Mouse (Mus musculus) heart, embryonic 11.5 days (tissue): ENCODE measurements around the gene Baz2b. TPM values are rescaled to one million over a fixed set of nuclear protein-coding genes. Genes with fewer than 3 reads are reported as not detected.

ENCODE experiments used
- ATAC-seq: fragments of 200-750 bp; cut with Nextera tagmentation; replicated peaks from 2 replicates; pipeline ENCODE4 v1.8.0; 2017; ENCODE audit warnings: moderate library complexity; ENCODE audit not compliant: insufficient number of reproducible peaks, low FRiP score, low TSS enrichment
- H3K27ac ChIP-seq: fragments of 300-500 bp; sonication (generic); 2 replicates; pipeline ENCODE4 v1.5.1; 2014; ENCODE audit warnings: mild to moderate bottlenecking, low read depth, low read length
- H3K27me3 ChIP-seq: fragments of 300-500 bp; sonication (generic); 2 replicates; pipeline ENCODE4 v1.6.1; 2014; ENCODE audit warnings: mild to moderate bottlenecking, low read length, mixed read lengths; ENCODE audit not compliant: control insufficient read depth, insufficient read depth
- H3K36me3 ChIP-seq: fragments of 300-500 bp; sonication (generic); 2 replicates; pipeline ENCODE4 v1.6.1; 2014; ENCODE audit warnings: mild to moderate bottlenecking, low read length, moderate library complexity, mixed read lengths; ENCODE audit not compliant: control insufficient read depth, insufficient read depth
- H3K4me1 ChIP-seq: fragments of 300-500 bp; sonication (generic); 2 replicates; pipeline ENCODE4 v1.6.1; 2014; ENCODE audit warnings: low read length; ENCODE audit not compliant: control insufficient read depth, insufficient read depth
- H3K4me2 ChIP-seq: fragments of 300-500 bp; sonication (generic); 2 replicates; pipeline ENCODE4 v1.6.1; 2014; ENCODE audit warnings: mild to moderate bottlenecking, moderate library complexity
- H3K4me3 ChIP-seq: fragments of 300-500 bp; sonication (generic); 2 replicates; pipeline ENCODE4 v1.5.1; 2014; ENCODE audit warnings: low read depth, low read length
- H3K9ac ChIP-seq: fragments of 300-500 bp; sonication (generic); 2 replicates; pipeline ENCODE4 v1.6.1; 2014; ENCODE audit warnings: mild to moderate bottlenecking, low read depth, low read length, moderate library complexity
- H3K9me3 ChIP-seq: fragments of 300-500 bp; sonication (generic); replicated peaks from 2 replicates; pipeline ENCODE4 v1.6.1; 2016; ENCODE audit warnings: low read length; ENCODE audit not compliant: control insufficient read depth
- WGBS: fragments of 180-500 bp; shearing (Covaris S2); extraction: QIAGEN DNeasy Blood & Tissue Kit; methylation state at CpG from one replicate; pipeline ENCODE4 v1.1.7; 2014; ENCODE audit not compliant: insufficient replicate concordance; 5-methylcytosine and 5-hydroxymethylcytosine counted together
- polyA plus RNA-seq: library from polyadenylated mRNA; unstranded; fragments of >200 nt; fragmentation: Nextera tagmentation; extraction: Ambion mirVana; gene quantifications from 2 replicates; pipeline ENCODE4 v1.2.1, GENCODE M21; 2014

Baz2b gene
- polyA plus RNA-seq, 1 experiment from 2014 or later: 56.1 TPM

DNA sequence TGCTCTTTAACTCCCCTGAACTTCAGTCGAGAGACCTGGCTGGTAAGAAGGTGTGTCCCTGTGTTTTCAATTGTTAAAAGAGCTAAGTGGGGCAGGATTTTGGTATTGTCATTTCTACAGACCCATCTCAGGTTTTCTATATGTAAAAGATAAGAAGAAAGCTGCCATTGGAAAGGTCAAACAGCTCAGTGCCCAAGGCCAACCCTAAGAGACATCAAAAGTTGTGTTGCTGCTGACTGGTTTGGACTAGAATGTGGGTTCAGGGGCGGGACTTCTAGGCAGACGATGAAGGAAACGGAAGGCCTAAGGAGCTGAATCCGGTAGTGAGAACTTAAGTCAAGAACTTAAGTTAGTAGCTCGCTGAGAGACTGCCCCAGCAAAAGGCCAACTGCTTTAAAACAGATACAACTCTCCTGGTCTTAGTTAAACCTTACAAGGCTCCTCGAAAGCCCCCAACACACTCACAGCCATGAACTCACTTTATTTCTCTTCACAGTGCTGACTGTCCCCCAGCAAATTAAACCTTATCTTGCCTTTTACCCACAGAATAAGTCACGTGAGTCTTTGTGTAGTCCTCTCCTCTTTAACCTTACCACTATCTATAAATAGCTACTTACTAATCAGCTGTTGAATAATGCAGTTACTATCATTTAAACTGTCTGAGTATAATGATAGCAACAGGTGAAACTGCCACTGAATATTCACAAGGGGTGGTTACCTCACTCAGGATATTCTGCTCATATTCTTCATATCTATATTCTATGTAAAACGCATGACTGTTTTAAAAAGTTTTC lies 158.8 kb downstream of the Baz2b start:
- no peak overlapping the region; the same call in 1 of the 2 replicates for H3K4me2 ChIP-seq
- no peaks in the 10 kb centered on the region for H3K9me3 ChIP-seq
- H3K9ac ChIP-seq: no peak overlapping the region
- ATAC-seq: no peak
- no peak overlapping the region for H3K4me3 ChIP-seq
- H3K27me3 ChIP-seq: no peaks in the 10 kb centered on the region
- no peak overlapping the region for H3K27ac ChIP-seq
- H3K4me1 ChIP-seq: peaks cover 23% of the 10 kb centered on the region
- H3K36me3 ChIP-seq: no peaks in the 10 kb centered on the region
- WGBS: 63% methylated on average over 9 of the region's 9 CpGs

DNA sequence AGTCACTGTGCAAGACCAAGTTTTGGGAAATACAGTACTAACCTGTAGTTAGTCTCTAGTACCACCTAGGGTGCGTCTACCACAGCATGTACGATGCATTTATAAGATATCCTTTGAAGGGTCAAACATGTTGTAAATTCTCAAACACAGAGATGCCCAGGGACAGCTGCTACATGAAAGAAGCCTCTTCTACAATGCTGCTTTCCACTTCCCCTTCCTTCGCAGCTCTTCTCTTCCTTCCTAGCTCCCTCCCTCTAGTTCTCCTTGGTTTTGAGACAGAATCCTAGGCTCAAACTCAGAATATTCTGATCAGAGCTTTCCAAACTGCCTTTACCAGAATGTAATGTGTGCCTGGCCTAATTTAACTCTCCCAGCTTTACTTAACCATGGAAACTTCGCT lies 159.8 kb downstream of the Baz2b start:
- Histone ChIP-seq H3K9ac (no peak overlapping the region), H3K27me3 (no peaks in the 10 kb centered on the region), H3K27ac (no peak overlapping the region), H3K4me3 (no peak overlapping the region), H3K36me3 (no peaks in the 10 kb centered on the region), H3K4me2 (no peak overlapping the region), H3K9me3 (no peaks in the 10 kb centered on the region), H3K4me1 (peaks cover 13% of the 10 kb centered on the region)
- no peak for ATAC-seq
- 77% methylated on average over 4 of the region's 4 CpGs for WGBS

DNA sequence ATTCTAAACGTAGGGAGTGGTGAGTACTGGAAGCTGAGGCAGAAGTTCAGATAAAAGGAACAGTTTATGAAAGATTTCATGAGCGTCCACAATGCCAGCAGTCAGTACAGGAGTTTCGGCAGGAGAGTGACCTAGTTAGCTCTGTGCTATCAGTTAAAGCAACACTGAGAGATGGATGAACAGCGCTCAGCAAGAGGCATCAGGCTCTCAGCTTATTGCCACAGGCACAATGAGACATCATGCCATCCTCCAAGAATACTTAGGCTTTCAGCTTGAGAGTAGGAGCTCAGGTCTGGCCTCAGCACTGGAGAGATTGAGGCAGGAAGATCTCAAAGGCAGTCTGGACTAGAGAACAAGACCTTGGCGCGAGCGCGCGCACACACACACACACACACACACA lies 160.3 kb downstream of the Baz2b start:
- no peak overlapping the region for H3K27ac ChIP-seq
- 90% methylated on average over 9 of the region's 9 CpGs for WGBS

DNA sequence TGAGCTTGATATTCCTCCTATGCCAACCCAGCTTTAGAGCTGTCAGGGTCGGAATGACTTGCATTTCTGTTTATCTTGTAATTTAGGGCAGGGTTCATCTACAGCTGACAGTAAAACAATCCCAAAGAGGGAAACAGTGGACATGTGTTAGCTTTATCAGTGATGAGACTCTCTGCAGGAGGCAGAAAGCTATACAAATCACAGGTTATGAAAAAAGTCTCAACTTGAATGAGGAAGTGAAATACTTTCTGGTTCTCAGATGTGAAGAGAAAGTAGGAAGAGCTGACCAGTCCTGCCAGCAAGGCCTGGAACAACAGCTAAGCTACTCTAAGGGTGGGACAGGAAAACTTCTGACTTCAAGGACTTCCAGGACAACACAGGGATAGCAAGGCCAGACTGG lies 163.6 kb downstream of the Baz2b start:
- ATAC-seq: no peak
- no peak overlapping the region for H3K4me2 ChIP-seq
- H3K27ac ChIP-seq: 0 out of 2 replicates have a peak overlapping the region, but pooled peaks have one; percentile 38
- no peaks in the 10 kb centered on the region for H3K36me3 ChIP-seq
- no peaks in the 10 kb centered on the region for H3K9me3 ChIP-seq
- no peak overlapping the region for H3K9ac ChIP-seq
- H3K4me3 ChIP-seq: no peak overlapping the region
- H3K27me3 ChIP-seq: no peaks in the 10 kb centered on the region
- 33% methylated on average over 1 of the region's 1 CpGs for WGBS
- peaks cover 7% of the 10 kb centered on the region; the same call in 1 of the 2 replicates for H3K4me1 ChIP-seq

More for the DNA sequence above, 160.3 kb downstream of the Baz2b start:
- H3K36me3 ChIP-seq: no peaks in the 10 kb centered on the region
- H3K9me3 ChIP-seq: no peaks in the 10 kb centered on the region
- no peak overlapping the region for H3K4me2 ChIP-seq
- no peak overlapping the region for H3K4me3 ChIP-seq
- no peak for ATAC-seq
- H3K9ac ChIP-seq: no peak overlapping the region
- peaks cover 12% of the 10 kb centered on the region for H3K4me1 ChIP-seq
- no peaks in the 10 kb centered on the region for H3K27me3 ChIP-seq

DNA sequence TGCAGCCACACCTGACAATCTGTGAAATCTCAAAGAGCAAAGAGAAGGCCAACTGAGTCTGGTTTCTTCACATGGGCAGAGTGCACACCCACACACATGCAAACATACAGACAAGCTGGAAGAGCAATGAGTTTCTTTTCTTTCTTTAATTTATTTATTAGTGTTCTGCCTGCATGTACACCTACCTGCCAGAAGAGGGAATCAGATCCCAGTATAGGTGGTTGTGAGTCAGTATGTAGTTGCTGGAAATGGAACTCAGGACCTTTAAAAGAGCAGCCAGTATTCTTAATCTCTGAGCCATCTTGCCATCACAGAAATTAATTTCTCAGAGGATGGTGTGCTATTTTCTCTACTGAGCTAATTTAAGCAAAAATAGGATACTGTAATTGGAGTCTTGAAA lies 164.7 kb downstream of the Baz2b start:
- Histone ChIP-seq H3K36me3 (no peaks in the 10 kb centered on the region), H3K9ac (no peak overlapping the region), H3K27me3 (no peaks in the 10 kb centered on the region), H3K4me1 (0 out of 2 replicates have a peak, but pooled peaks cover 2% of the 10 kb centered on the region), H3K4me2 (no peak overlapping the region), H3K4me3 (no peak overlapping the region), H3K27ac (no peak overlapping the region), H3K9me3 (no peaks in the 10 kb centered on the region)
- no peak for ATAC-seq

DNA sequence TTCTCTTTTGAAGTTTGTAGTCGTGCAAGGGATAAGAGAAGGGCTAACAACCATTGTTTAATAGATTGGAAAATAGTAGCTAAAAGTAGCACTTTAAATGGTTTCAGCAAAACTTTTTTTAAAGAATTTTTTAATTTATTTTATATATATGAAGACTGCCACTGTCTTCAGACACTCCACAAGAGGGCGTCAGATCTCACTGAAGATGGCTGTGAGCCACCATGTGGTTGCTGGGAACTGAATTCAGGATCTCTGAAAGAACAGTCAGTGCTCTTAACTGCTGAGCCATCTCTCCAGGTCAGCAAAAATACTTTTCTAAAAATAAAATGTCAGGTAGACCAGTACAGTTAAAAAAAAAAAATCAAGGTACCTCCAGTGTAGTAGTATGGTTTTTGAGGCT lies 165.1 kb downstream of the Baz2b start:
- 0 out of 2 replicates have a peak, but pooled peaks cover 2% of the 10 kb centered on the region for H3K4me1 ChIP-seq
- 80% methylated on average over 2 of the region's 2 CpGs for WGBS
- no peaks in the 10 kb centered on the region for H3K9me3 ChIP-seq
- no peaks in the 10 kb centered on the region for H3K36me3 ChIP-seq
- ATAC-seq: no peak
- H3K27ac ChIP-seq: no peak overlapping the region
- no peak overlapping the region for H3K4me2 ChIP-seq
- H3K27me3 ChIP-seq: no peaks in the 10 kb centered on the region
- H3K9ac ChIP-seq: no peak overlapping the region
- no peak overlapping the region for H3K4me3 ChIP-seq

DNA sequence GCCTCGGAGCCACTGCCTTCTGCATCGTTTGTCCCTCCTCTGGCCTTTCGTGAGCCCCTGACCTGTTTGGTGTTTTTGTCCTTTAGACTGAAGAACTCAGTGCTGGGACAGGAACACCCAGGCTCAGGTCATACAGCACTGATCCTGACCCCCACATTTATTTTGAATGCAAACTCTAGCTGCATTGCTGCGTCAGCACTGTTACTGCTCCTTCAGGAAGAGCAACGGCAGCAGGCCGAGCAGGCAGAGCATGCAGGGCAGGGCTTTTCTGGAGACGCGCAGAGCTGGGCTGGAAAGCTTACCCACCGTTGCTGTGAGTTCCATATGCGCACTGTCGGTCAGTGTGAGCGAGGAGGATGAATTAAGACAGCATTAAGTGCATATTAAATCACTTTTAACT lies 166.9 kb downstream of the Baz2b start:
- WGBS: 79% methylated on average over 12 of the region's 12 CpGs
- Histone ChIP-seq H3K4me2 (no peak overlapping the region), H3K4me1 (no peaks in the 10 kb centered on the region), H3K36me3 (no peaks in the 10 kb centered on the region), H3K4me3 (no peak overlapping the region), H3K9ac (no peak overlapping the region), H3K27ac (no peak overlapping the region), H3K9me3 (no peaks in the 10 kb centered on the region), H3K27me3 (no peaks in the 10 kb centered on the region)
- ATAC-seq: no peak

DNA sequence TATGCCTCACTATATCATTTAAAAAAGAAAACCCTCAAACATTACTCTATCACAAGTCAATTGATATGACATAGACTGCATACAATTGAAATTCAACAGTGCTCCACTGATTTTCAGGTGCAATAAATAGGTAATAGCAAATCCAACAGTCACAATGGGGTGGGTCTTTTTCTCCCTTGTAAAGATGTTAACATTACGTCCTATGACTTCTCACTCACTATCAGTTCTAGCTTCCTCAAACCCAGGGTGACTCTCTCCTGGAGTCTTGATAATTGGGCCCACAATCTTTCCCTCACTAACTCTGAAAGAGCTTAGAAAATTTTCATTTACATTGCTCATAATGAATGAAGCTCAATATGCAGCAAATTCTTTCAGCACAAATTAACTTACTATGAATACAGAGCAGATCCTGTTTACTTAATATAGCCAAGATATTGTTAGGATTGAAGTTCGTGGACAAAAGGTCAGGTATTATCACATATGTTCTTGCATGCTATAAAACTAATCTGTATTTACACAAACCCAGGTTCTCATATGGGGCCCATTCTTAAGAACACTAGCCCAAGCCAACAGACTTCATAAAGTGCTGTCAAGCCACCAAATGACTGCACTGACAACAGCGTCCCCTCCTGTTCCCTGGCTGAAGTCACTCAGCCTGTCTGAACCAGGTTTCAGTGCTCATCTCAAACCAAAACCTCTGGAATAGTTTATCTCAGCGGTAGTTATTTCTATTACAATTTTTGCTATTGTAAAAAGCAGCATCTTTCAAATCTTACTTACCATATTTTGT lies 168.0 kb downstream of the Baz2b start:
- H3K9me3 ChIP-seq: no peaks in the 10 kb centered on the region
- WGBS: 78% methylated on average over 4 of the region's 4 CpGs
- no peak overlapping the region for H3K4me3 ChIP-seq

More for the DNA sequence above, 168.0 kb downstream of the Baz2b start:
- Histone ChIP-seq H3K4me1 (peaks cover 6% of the 10 kb centered on the region; the same call in 1 of the 2 replicates), H3K9ac (no peak overlapping the region), H3K27ac (no peak overlapping the region), H3K27me3 (no peaks in the 10 kb centered on the region), H3K36me3 (no peaks in the 10 kb centered on the region), H3K4me2 (no peak overlapping the region)
- no peak for ATAC-seq
